Mouse (Mus musculus) CH12.LX (cell line): ENCODE measurements around the gene Cenpa. TPM values are rescaled to one million over a fixed set of nuclear protein-coding genes. Genes with fewer than 3 reads are reported as not detected.

Experiments
- DNase-seq: peaks from one replicate; pipeline ENCODE4 v3.0.0-alpha.2; 2013; ENCODE audit errors: extremely low read depth
- H3K27ac ChIP-seq: 2 replicates; pipeline ENCODE4 v1.5.1; 2012; ENCODE audit warnings: low read depth, mild to moderate bottlenecking, control low read depth, moderate library complexity; ENCODE audit not compliant: insufficient read depth
- H3K27me3 ChIP-seq: replicated peaks from 2 replicates; pipeline ENCODE3; 2012; ENCODE audit warnings: inconsistent platforms
- H3K36me3 ChIP-seq, 2 experiments: replicated peaks in 1 of 2; 2 replicates each; pipeline versions ENCODE3 to v1.6.1; 2012; ENCODE audit warnings: inconsistent platforms in 1 of 2, low read length in 1 of 2, mild to moderate bottlenecking in 1 of 2, mixed read lengths in 1 of 2, moderate library complexity in 1 of 2; ENCODE audit not compliant: control insufficient read depth in 1 of 2, insufficient read depth in 1 of 2
- H3K4me1 ChIP-seq, 2 experiments: 2 replicates each; pipeline ENCODE4 v1.6.1; 2012; ENCODE audit warnings: inconsistent platforms in 1 of 2, moderate library complexity in 1 of 2; ENCODE audit not compliant: insufficient read depth in 2 of 2, control insufficient read depth in 1 of 2
- H3K4me2 ChIP-seq: 2 replicates; pipeline ENCODE4 v1.6.1; 2012; ENCODE audit warnings: low read depth, mild to moderate bottlenecking, control low read depth; ENCODE audit not compliant: poor library complexity, insufficient read depth, severe bottlenecking
- H3K4me3 ChIP-seq, 3 experiments: fragments of 150-350 bp in 1 of 3; sonication (generic) in 1 of 3; replicated peaks in 1 of 3; 2 replicates each; pipeline versions ENCODE3 to v1.5.1; 2011 to 2012; ENCODE audit warnings: low read depth in 2 of 3, low read length in 2 of 3, mild to moderate bottlenecking in 2 of 3, moderate library complexity in 2 of 3, control low read depth in 1 of 3, improper control_type of control experiment in 1 of 3, inconsistent platforms in 1 of 3, mixed read lengths in 1 of 3; ENCODE audit not compliant: poor library complexity in 1 of 3
- H3K79me2 ChIP-seq: replicated peaks from 2 replicates; pipeline ENCODE4 v1.6.1; 2012; ENCODE audit warnings: mild to moderate bottlenecking, moderate library complexity; ENCODE audit not compliant: control insufficient read depth, poor library complexity, insufficient read depth, severe bottlenecking; ENCODE audit errors: extremely low read depth
- H3K9ac ChIP-seq: 2 replicates; pipeline ENCODE4 v1.6.1; 2012; ENCODE audit warnings: low read depth, mild to moderate bottlenecking, control low read depth, moderate library complexity; ENCODE audit not compliant: insufficient read depth
- H3K9me3 ChIP-seq: replicated peaks from 2 replicates; pipeline ENCODE3; 2012; ENCODE audit warnings: low read length, inconsistent platforms, mixed read lengths
- BHLHE40 ChIP-seq: IDR thresholded peaks from 2 replicates; pipeline ENCODE4 v1.6.1; 2011; ENCODE audit warnings: mild to moderate bottlenecking, low read depth, low read length, improper control_type of control experiment
- CHD1 ChIP-seq: IDR thresholded peaks from 2 replicates; pipeline ENCODE4 v1.6.1; 2012; ENCODE audit warnings: low read depth, low read length, improper control_type of control experiment, inconsistent platforms
- E2F4 ChIP-seq: IDR thresholded peaks from 2 replicates; pipeline ENCODE4 v1.6.1; 2011; ENCODE audit warnings: low read depth, low read length, improper control_type of control experiment; ENCODE audit not compliant: insufficient replicate concordance
- ELF1 ChIP-seq: IDR thresholded peaks from 2 replicates; pipeline ENCODE4 v1.6.1; 2014; ENCODE audit warnings: low read depth, mild to moderate bottlenecking, inconsistent platforms, low read length, improper control_type of control experiment
- EP300 ChIP-seq: IDR thresholded peaks from 2 replicates; pipeline ENCODE4 v1.6.1; 2011; ENCODE audit warnings: low read length, improper control_type of control experiment
- ETS1 ChIP-seq: conservative IDR thresholded peaks from 2 replicates; pipeline ENCODE4 v1.6.1; 2012; ENCODE audit warnings: low read depth, mild to moderate bottlenecking, inconsistent platforms, low read length, improper control_type of control experiment, moderate library complexity
- GABPA ChIP-seq: IDR thresholded peaks from 2 replicates; pipeline ENCODE4 v1.6.1; 2012; ENCODE audit warnings: low read depth, low read length, improper control_type of control experiment, inconsistent platforms; ENCODE audit not compliant: insufficient replicate concordance
- HCFC1 ChIP-seq: IDR thresholded peaks from 2 replicates; pipeline ENCODE4 v1.6.1; 2012; ENCODE audit warnings: low read depth, mild to moderate bottlenecking, inconsistent platforms, low read length, improper control_type of control experiment
- IRF4 ChIP-seq: IDR thresholded peaks from 2 replicates; pipeline ENCODE4 v1.6.1; 2014; ENCODE audit warnings: low read depth, mild to moderate bottlenecking, inconsistent platforms, low read length, improper control_type of control experiment
- JUN ChIP-seq: IDR thresholded peaks from 2 replicates; pipeline ENCODE4 v1.6.1; 2011; ENCODE audit warnings: low read depth, mild to moderate bottlenecking, low read length, improper control_type of control experiment, moderate library complexity; ENCODE audit not compliant: insufficient read depth
- JUND ChIP-seq: conservative IDR thresholded peaks from 2 replicates; pipeline ENCODE4 v1.6.1; 2011; ENCODE audit warnings: low read depth, low read length, improper control_type of control experiment
- MAX ChIP-seq: IDR thresholded peaks from 2 replicates; pipeline ENCODE4 v1.6.1; 2011; ENCODE audit warnings: low read length, improper control_type of control experiment
- MAZ ChIP-seq: IDR thresholded peaks from 2 replicates; pipeline ENCODE4 v1.6.1; 2012; ENCODE audit warnings: low read depth, mild to moderate bottlenecking, inconsistent platforms, low read length, improper control_type of control experiment, moderate library complexity
- MEF2A ChIP-seq: IDR thresholded peaks from 2 replicates; pipeline ENCODE4 v1.6.1; 2014; ENCODE audit warnings: low read depth, mild to moderate bottlenecking, inconsistent platforms, low read length, improper control_type of control experiment, borderline replicate concordance
- MXI1 ChIP-seq: IDR thresholded peaks from 2 replicates; pipeline ENCODE4 v1.6.1; 2011; ENCODE audit warnings: mild to moderate bottlenecking, low read depth, low read length, improper control_type of control experiment
- MYC ChIP-seq: IDR thresholded peaks from 2 replicates; pipeline ENCODE4 v1.6.1; 2011; ENCODE audit warnings: low read depth, mild to moderate bottlenecking, improper control_type of control experiment, low read length
- PAX5 ChIP-seq: IDR thresholded peaks from 2 replicates; pipeline ENCODE4 v1.6.1; 2012; ENCODE audit warnings: low read length, inconsistent platforms, mixed read lengths
- POLR2A ChIP-seq: IDR thresholded peaks from 2 replicates; pipeline ENCODE4 v1.6.1; 2011; ENCODE audit warnings: low read depth, mild to moderate bottlenecking, improper control_type of control experiment, low read length
- RCOR1 ChIP-seq: conservative IDR thresholded peaks from 2 replicates; pipeline ENCODE4 v1.6.1; 2012; ENCODE audit warnings: low read depth, mild to moderate bottlenecking, inconsistent platforms, low read length, improper control_type of control experiment
- SMC3 ChIP-seq: IDR thresholded peaks from 2 replicates; pipeline ENCODE4 v1.6.1; 2011; ENCODE audit warnings: low read depth, low read length, improper control_type of control experiment
- TCF12 ChIP-seq: IDR thresholded peaks from 2 replicates; pipeline ENCODE4 v1.6.1; 2014; ENCODE audit warnings: low read depth, mild to moderate bottlenecking, inconsistent platforms, low read length, improper control_type of control experiment
- USF1 ChIP-seq: IDR thresholded peaks from 2 replicates; pipeline ENCODE4 v1.6.1; 2014; ENCODE audit warnings: low read depth, mild to moderate bottlenecking, inconsistent platforms, low read length, improper control_type of control experiment
- USF2 ChIP-seq: conservative IDR thresholded peaks from 2 replicates; pipeline ENCODE4 v1.6.1; 2011; ENCODE audit warnings: low read depth, low read length, improper control_type of control experiment
- ZC3H11A ChIP-seq: IDR thresholded peaks from 2 replicates; pipeline ENCODE4 v1.6.1; 2012; ENCODE audit warnings: low read depth, mild to moderate bottlenecking, inconsistent platforms, low read length, improper control_type of control experiment
- ZMIZ1 ChIP-seq: IDR thresholded peaks from 2 replicates; pipeline ENCODE4 v1.6.1; 2012; ENCODE audit warnings: low read depth, mild to moderate bottlenecking, inconsistent platforms, low read length, improper control_type of control experiment
- dilution Hi-C: fragments of 300-500 bp; cut with MboI; formaldehyde crosslinking; loops from 2 replicates; pipeline ENCODE4 v1.14.3; 2020; ENCODE audit warnings: low sequenced_read_pairs; ENCODE audit not compliant: extremely low pct_unique_long_range_greater_than_20kb, extremely low pct_ligation_motif_present
- in situ Hi-C: fragments of 300-500 bp; cut with MboI; formaldehyde crosslinking; loops from 3 replicates; pipeline ENCODE4 v1.14.3; 2019; ENCODE audit warnings: low sequenced_read_pairs, low pct_ligation_motif_present, low pct_unique_long_range_greater_than_20kb, mixed read lengths
- polyA plus RNA-seq: library from polyadenylated mRNA; unstranded; fragments of >175 nt; gene quantifications from 2 replicates; pipeline ENCODE4 v1.2.1, GENCODE M21; 2012; ENCODE audit warnings: low read depth; ENCODE audit not compliant: insufficient read length
- total RNA-seq, 2 experiments: library from RNA; depleted of rRNA; stranded (reverse); fragments of 300-350 nt in 1 of 2; fragments of >200 nt in 1 of 2; gene quantifications; 2 replicates each; pipeline ENCODE4 v1.2.3; 2012 to 2014

Gene Cenpa
- total and polyA plus RNA-seq, 3 experiments: 89.4 to 163 (median 125) TPM

GRCm38 (mm10) chr5:30670091-30670490 lies 3.5 kb downstream of the Cenpa start:
- Histone ChIP-seq H3K9ac (no peak overlapping the region), H3K36me3 (peaks cover 46 to 65% of the 10 kb centered on the region in 2 experiments), H3K79me2 (peaks cover 32% of the 10 kb centered on the region), H3K27ac (no peak overlapping the region), H3K4me2 (no peak overlapping the region), H3K9me3 (no peaks in the 10 kb centered on the region), H3K4me3 (no peak overlapping the region), H3K27me3 (no peaks in the 10 kb centered on the region), H3K4me1 (peaks cover 7 to 27% of the 10 kb centered on the region in 2 experiments)
- dilution Hi-C loops: no loop called here
- no peak for DNase-seq
- in situ Hi-C loops: no loop called here
- TF ChIP-seq PAX5: no peak
- TF ChIP-seq E2F4: no peak
- no peak for TF ChIP-seq RCOR1
- TF ChIP-seq ZMIZ1: no peak
- no peak for TF ChIP-seq IRF4
- no peak for TF ChIP-seq MAZ
- TF ChIP-seq USF1: no peak
- TF ChIP-seq SMC3: no peak
- no peak for TF ChIP-seq MXI1
- TF ChIP-seq HCFC1: no peak
- TF ChIP-seq BHLHE40: no peak
- TF ChIP-seq ETS1: no peak
- no peak for TF ChIP-seq JUN
- no peak for TF ChIP-seq EP300
- no peak for TF ChIP-seq USF2
- TF ChIP-seq POLR2A: no peak
- TF ChIP-seq ZC3H11A: no peak
- no peak for TF ChIP-seq JUND
- TF ChIP-seq CHD1: no peak

- no peak overlapping the region for H3K27ac ChIP-seq
- H3K9ac ChIP-seq: no peak overlapping the region
- dilution Hi-C loops (no loop called here), in situ Hi-C loops (no loop called here)
- H3K4me1 ChIP-seq: peaks cover 2 to 17% of the 10 kb centered on the region in 2 experiments; a peak in 2 of 4 replicates
- no peak overlapping the region for H3K4me2 ChIP-seq
- no peaks in the 10 kb centered on the region for H3K27me3 ChIP-seq
- no peak overlapping the region for H3K4me3 ChIP-seq
- no peaks in the 10 kb centered on the region for H3K9me3 ChIP-seq
- DNase-seq: no peak
- peaks cover 52 to 77% of the 10 kb centered on the region in 2 experiments for H3K36me3 ChIP-seq
- TF ChIP-seq MAX (no peak), CHD1 (no peak), BHLHE40 (no peak), HCFC1 (no peak), TCF12 (no peak), MYC (no peak), ELF1 (no peak), E2F4 (no peak), USF2 (no peak), ZMIZ1 (no peak), RCOR1 (no peak), SMC3 (no peak), GABPA (no peak), MEF2A (no peak), ETS1 (no peak), IRF4 (no peak), MXI1 (no peak), ZC3H11A (no peak)
- peaks cover 12% of the 10 kb centered on the region for H3K79me2 ChIP-seq
Observed at GRCm38 (mm10) chr5:30674001-30674400, 7.4 kb downstream of the Cenpa start.
